Comparison of ENCODE assay signal across 1 mouse cellular context in the genomic region with DNA sequence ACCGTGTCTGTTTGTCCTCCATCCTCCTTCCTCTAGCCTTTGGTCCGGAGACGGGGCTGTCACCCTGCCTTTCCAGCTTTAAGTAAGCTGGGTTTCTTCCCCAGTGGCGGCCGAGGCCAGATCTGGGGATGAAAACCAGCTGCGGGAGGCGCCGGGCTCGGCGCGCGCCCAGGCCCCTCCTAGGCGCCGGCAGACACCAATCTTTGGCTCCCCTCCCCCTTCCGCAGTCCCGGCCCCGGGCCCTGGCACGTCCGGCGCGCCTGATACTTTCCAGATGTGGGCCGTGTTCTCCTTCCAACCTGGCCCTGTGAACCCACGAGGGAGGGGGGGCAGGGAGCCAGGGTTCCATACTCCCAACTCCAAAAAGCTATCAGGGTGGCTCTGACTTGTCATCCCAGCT.
TF ChIP-seq lines count a peak whose summit lies in the region.

No protein-coding gene starts in this region.

TF ChIP-seq in MEL, 35 proteins besides CTCF, POLR2A, EP300 and RAD21:
- no peak for TF ChIP-seq ZMIZ1 (IDR thresholded peaks at IDR 0.05; ENCODE audit: low read depth, low read length)
- no peak for TF ChIP-seq SIN3A (IDR thresholded peaks at IDR 0.05; ENCODE audit: low read length)
- no peak for TF ChIP-seq USF1 (IDR thresholded peaks at IDR 0.05; ENCODE audit: low read depth, low read length)
- TF ChIP-seq NRF1 (IDR thresholded peaks at IDR 0.05; ENCODE audit: insufficient read depth, low read depth, low read length, poor library complexity, severe bottlenecking): no peak
